Mouse (Mus musculus) CH12.LX (cell line): ENCODE measurements at regions not wholly inside any gene's neighbourhood (a gene's known extent, or its start where the extent isn't known, plus 50 kb on each side); places are given as distances from the start of the nearest gene placed in this dataset.

Source experiments
- CHD2 ChIP-seq: IDR thresholded peaks from 2 replicates; pipeline ENCODE4 v1.6.1; 2011; ENCODE audit warnings: low read length, improper control_type of control experiment
- CTCF ChIP-seq, 2 experiments: IDR thresholded peaks in 1 of 2; conservative IDR thresholded peaks in 1 of 2; 2 replicates each; pipeline ENCODE4 v1.5.1; 2011 to 2012; ENCODE audit warnings: low read depth in 2 of 2, low read length in 2 of 2, improper control_type of control experiment in 1 of 2, inconsistent platforms in 1 of 2, mild to moderate bottlenecking in 1 of 2, moderate library complexity in 1 of 2
- ELF1 ChIP-seq: IDR thresholded peaks from 2 replicates; pipeline ENCODE4 v1.6.1; 2014; ENCODE audit warnings: low read depth, mild to moderate bottlenecking, inconsistent platforms, low read length, improper control_type of control experiment
- ETS1 ChIP-seq: conservative IDR thresholded peaks from 2 replicates; pipeline ENCODE4 v1.6.1; 2012; ENCODE audit warnings: low read depth, mild to moderate bottlenecking, inconsistent platforms, low read length, improper control_type of control experiment, moderate library complexity
- GABPA ChIP-seq: IDR thresholded peaks from 2 replicates; pipeline ENCODE4 v1.6.1; 2012; ENCODE audit warnings: low read depth, low read length, improper control_type of control experiment, inconsistent platforms; ENCODE audit not compliant: insufficient replicate concordance
- MXI1 ChIP-seq: IDR thresholded peaks from 2 replicates; pipeline ENCODE4 v1.6.1; 2011; ENCODE audit warnings: mild to moderate bottlenecking, low read depth, low read length, improper control_type of control experiment
- NELFE ChIP-seq: IDR thresholded peaks from 2 replicates; pipeline ENCODE4 v1.6.1; 2011; ENCODE audit warnings: low read depth, low read length, improper control_type of control experiment
- POLR2A ChIP-seq: IDR thresholded peaks from 2 replicates; pipeline ENCODE4 v1.6.1; 2011; ENCODE audit warnings: low read depth, mild to moderate bottlenecking, improper control_type of control experiment, low read length
- POLR2AphosphoS2 ChIP-seq: IDR thresholded peaks from 2 replicates; pipeline ENCODE4 v1.6.1; 2011; ENCODE audit warnings: low read depth, low read length, improper control_type of control experiment
- TBP ChIP-seq: conservative IDR thresholded peaks from 2 replicates; pipeline ENCODE4 v1.6.1; 2011; ENCODE audit warnings: low read depth, low read length, improper control_type of control experiment
- UBTF ChIP-seq: IDR thresholded peaks from 2 replicates; pipeline ENCODE4 v1.6.1; 2012; ENCODE audit warnings: low read depth, mild to moderate bottlenecking, inconsistent platforms, low read length, improper control_type of control experiment, moderate library complexity
- ZC3H11A ChIP-seq: IDR thresholded peaks from 2 replicates; pipeline ENCODE4 v1.6.1; 2012; ENCODE audit warnings: low read depth, mild to moderate bottlenecking, inconsistent platforms, low read length, improper control_type of control experiment

GRCm38 (mm10) chr19:25937343-25937742, 265.1 kb downstream of the Dmrt2 start:
- no peak for TF ChIP-seq UBTF
- no peak for TF ChIP-seq GABPA
- TF ChIP-seq POLR2AphosphoS2 = no peak
- no peak for TF ChIP-seq CTCF (conservative IDR thresholded peaks at IDR 0.05 in 1 of 2, IDR thresholded peaks at IDR 0.05 in 1 of 2; ENCODE audit: low read depth in 2 of 2, low read length in 2 of 2)
- no peak for TF ChIP-seq ZC3H11A
- no peak for TF ChIP-seq ETS1
- TF ChIP-seq ELF1 = no peak
- no peak for TF ChIP-seq NELFE
- no peak for TF ChIP-seq TBP
- no peak for TF ChIP-seq CHD2
- TF ChIP-seq POLR2A = no peak
- no peak for TF ChIP-seq MXI1
